Mouse (Mus musculus): Measurements from ENCODE around the gene Esr2. TPM values are rescaled to one million over a fixed set of nuclear protein-coding genes. Genes with fewer than 3 reads are reported as not detected.
"Not testable (repeated sequence)": the region's sequence is repeated elsewhere in the genome, so short reads cannot be mapped to it uniquely, and the experiment has no call there.

The Esr2 gene
- polyA plus RNA-seq (2016; fragmentation: Nextera tagmentation; extraction: Ambion mirVana) = 0.12 and 0.41 TPM in 2 replicates

- peak; percentile 52; the same call in 1 of the 2 replicates for ATAC-seq (ENCODE audit: low FRiP score, low read depth)
- peaks cover 8% of the 10 kb centered on the region; the same call in 1 of the 2 replicates for H3K4me1 ChIP-seq
- H3K4me3 ChIP-seq = peak within 1 kb of the TSS; percentile 42
- no peak within 1 kb of the TSS for H3K27ac ChIP-seq (replicated peaks)
- WGBS = under 1% methylated on average over 39 of the region's 39 CpGs
- H3K27me3 ChIP-seq = peaks cover 22% of the 10 kb centered on the region; the same call in 1 of the 2 replicates
- H3K9ac ChIP-seq (replicated peaks) = peak within 1 kb of the TSS; percentile 37
- H3K36me3 ChIP-seq = no peaks in the 10 kb centered on the region
- H3K9me3 ChIP-seq = no peaks in the 10 kb centered on the region
- H3K4me2 ChIP-seq (replicated peaks) = peak within 1 kb of the TSS; percentile 90
These were observed at the start of gene Esr2 for GRCm38 (mm10) chr12:76177000-76177863. Gene Esr2, minus strand, starts transcription at chr12:76177259.

GRCm38 (mm10) chr12:76222104-76222503 lies 45.0 kb upstream of the Esr2 start:
- not testable (repeated sequence) for H3K4me3 ChIP-seq; H3K9ac ChIP-seq (replicated peaks); H3K27ac ChIP-seq (replicated peaks); H3K27me3 ChIP-seq; H3K9me3 ChIP-seq; H3K4me2 ChIP-seq (replicated peaks); ATAC-seq (ENCODE audit: low FRiP score, low read depth); H3K36me3 ChIP-seq; H3K4me1 ChIP-seq
- 58% methylated on average over 4 of the region's 8 CpGs for WGBS

- H3K27me3 ChIP-seq = no peaks in the 10 kb centered on the region
- no peak overlapping the region for H3K4me3 ChIP-seq
- H3K27ac ChIP-seq (replicated peaks) = no peak overlapping the region
- WGBS = 77% methylated on average over 11 of the region's 11 CpGs
- no peak for ATAC-seq (ENCODE audit: low FRiP score, low read depth)
- no peaks in the 10 kb centered on the region for H3K36me3 ChIP-seq
- H3K4me2 ChIP-seq (replicated peaks) = no peak overlapping the region
- no peaks in the 10 kb centered on the region for H3K9me3 ChIP-seq
- no peak overlapping the region for H3K9ac ChIP-seq (replicated peaks)
- 0 out of 2 replicates have a peak, but pooled peaks cover 3% of the 10 kb centered on the region for H3K4me1 ChIP-seq
These were observed 39.7 kb upstream of the Esr2 start for GRCm38 (mm10) chr12:76216716-76217115.

GRCm38 (mm10) chr12:76215121-76215520 lies 38.1 kb upstream of the Esr2 start:
- H3K4me1 ChIP-seq = 0 out of 2 replicates have a peak, but pooled peaks cover 3% of the 10 kb centered on the region
- no peak overlapping the region for H3K27ac ChIP-seq (replicated peaks)
- 25% methylated on average over 5 of the region's 5 CpGs for WGBS
- H3K9me3 ChIP-seq = no peaks in the 10 kb centered on the region
- H3K4me3 ChIP-seq = no peak overlapping the region
- H3K9ac ChIP-seq (replicated peaks) = no peak overlapping the region
- no peak for ATAC-seq (ENCODE audit: low FRiP score, low read depth)
- no peaks in the 10 kb centered on the region for H3K36me3 ChIP-seq
- H3K4me2 ChIP-seq (replicated peaks) = no peak overlapping the region
- H3K27me3 ChIP-seq = no peaks in the 10 kb centered on the region

GRCm38 (mm10) chr12:76209429-76209974 lies 32.4 kb upstream of the Esr2 start:
- Histone ChIP-seq H3K9me3 (no peaks in the 10 kb centered on the region), H3K27ac (replicated peaks) (no peak overlapping the region), H3K27me3 (no peaks in the 10 kb centered on the region), H3K4me1 (no peaks in the 10 kb centered on the region), H3K4me3 (no peak overlapping the region), H3K36me3 (no peaks in the 10 kb centered on the region), H3K9ac (replicated peaks) (no peak overlapping the region), H3K4me2 (replicated peaks) (no peak overlapping the region)
- no peak for ATAC-seq (ENCODE audit: low FRiP score, low read depth)
- 94% methylated on average over 5 of the region's 5 CpGs for WGBS

- Histone ChIP-seq H3K4me1 (peaks cover 10% of the 10 kb centered on the region), H3K27me3 (peaks cover 9% of the 10 kb centered on the region), H3K9me3 (no peaks in the 10 kb centered on the region), H3K9ac (replicated peaks) (no peak overlapping the region), H3K36me3 (no peaks in the 10 kb centered on the region), H3K4me2 (replicated peaks) (no peak overlapping the region), H3K27ac (replicated peaks) (no peak overlapping the region), H3K4me3 (no peak overlapping the region)
- no peak for ATAC-seq (ENCODE audit: low FRiP score, low read depth)
- 78% methylated on average over 4 of the region's 4 CpGs for WGBS
These were observed 23.3 kb upstream of the Esr2 start for GRCm38 (mm10) chr12:76200326-76200725.

GRCm38 (mm10) chr12:76197071-76197470 lies 20.0 kb upstream of the Esr2 start:
- Histone ChIP-seq H3K4me1 (peaks cover 10% of the 10 kb centered on the region), H3K4me3 (peak overlapping the region; percentile 36), H3K9ac (replicated peaks) (peak overlapping the region; percentile 41; the same call in 1 of the 2 replicates), H3K27ac (replicated peaks) (no peak overlapping the region), H3K4me2 (replicated peaks) (peak overlapping the region; percentile 68), H3K27me3 (peaks cover 23% of the 10 kb centered on the region), H3K36me3 (no peaks in the 10 kb centered on the region), H3K9me3 (no peaks in the 10 kb centered on the region)
- ATAC-seq (ENCODE audit: low FRiP score, low read depth) = peak; percentile 56; the same call in 1 of the 2 replicates
- 36% methylated on average over 8 of the region's 8 CpGs for WGBS

GRCm38 (mm10) chr12:76196709-76197054 lies 19.6 kb upstream of the Esr2 start:
- peaks cover 23% of the 10 kb centered on the region for H3K27me3 ChIP-seq
- H3K9ac ChIP-seq (replicated peaks) = peak overlapping the region; percentile 41
- no peaks in the 10 kb centered on the region for H3K36me3 ChIP-seq
- H3K4me2 ChIP-seq (replicated peaks) = peak overlapping the region; percentile 68
- H3K27ac ChIP-seq (replicated peaks) = no peak overlapping the region
- WGBS = 8% methylated on average over 6 of the region's 6 CpGs
- peak; percentile 80 for ATAC-seq (ENCODE audit: low FRiP score, low read depth)
- H3K9me3 ChIP-seq = no peaks in the 10 kb centered on the region
- H3K4me3 ChIP-seq = peak overlapping the region; percentile 36
- peaks cover 10% of the 10 kb centered on the region for H3K4me1 ChIP-seq

- WGBS = 1% methylated on average over 22 of the region's 22 CpGs
- Histone ChIP-seq H3K4me2 (replicated peaks) (peak overlapping the region; percentile 68), H3K36me3 (no peaks in the 10 kb centered on the region), H3K4me3 (peak overlapping the region; percentile 36), H3K9me3 (no peaks in the 10 kb centered on the region), H3K27ac (replicated peaks) (no peak overlapping the region), H3K27me3 (peaks cover 23% of the 10 kb centered on the region), H3K9ac (replicated peaks) (peak overlapping the region; percentile 41), H3K4me1 (peaks cover 10% of the 10 kb centered on the region)
- ATAC-seq (ENCODE audit: low FRiP score, low read depth) = peak; percentile 81
These were observed 19.1 kb upstream of the Esr2 start for GRCm38 (mm10) chr12:76195912-76196708.

- no peak for ATAC-seq (ENCODE audit: low FRiP score, low read depth)
- Histone ChIP-seq H3K4me1 (peaks cover 10% of the 10 kb centered on the region), H3K27me3 (peaks cover 23% of the 10 kb centered on the region), H3K9ac (replicated peaks) (no peak overlapping the region), H3K27ac (replicated peaks) (no peak overlapping the region), H3K36me3 (no peaks in the 10 kb centered on the region), H3K9me3 (no peaks in the 10 kb centered on the region), H3K4me3 (no peak overlapping the region), H3K4me2 (replicated peaks) (no peak overlapping the region)
- 73% methylated on average over 3 of the region's 3 CpGs for WGBS
These were observed 17.5 kb upstream of the Esr2 start for GRCm38 (mm10) chr12:76194526-76194925.

- WGBS = 54% methylated on average over 11 of the region's 11 CpGs
- Histone ChIP-seq H3K9ac (replicated peaks) (no peak overlapping the region), H3K9me3 (no peaks in the 10 kb centered on the region), H3K36me3 (no peaks in the 10 kb centered on the region), H3K4me3 (no peak overlapping the region), H3K27me3 (peaks cover 20% of the 10 kb centered on the region), H3K27ac (replicated peaks) (no peak overlapping the region), H3K4me1 (peaks cover 3% of the 10 kb centered on the region), H3K4me2 (replicated peaks) (no peak overlapping the region)
- no peak for ATAC-seq (ENCODE audit: low FRiP score, low read depth)
These were observed 13.9 kb upstream of the Esr2 start for GRCm38 (mm10) chr12:76190940-76191339.

GRCm38 (mm10) chr12:76187849-76188248 lies 10.8 kb upstream of the Esr2 start:
- no peak overlapping the region for H3K9ac ChIP-seq (replicated peaks)
- no peak overlapping the region for H3K27ac ChIP-seq (replicated peaks)
- H3K4me2 ChIP-seq (replicated peaks) = no peak overlapping the region
- no peaks in the 10 kb centered on the region for H3K4me1 ChIP-seq
- H3K9me3 ChIP-seq = no peaks in the 10 kb centered on the region
- no peaks in the 10 kb centered on the region for H3K27me3 ChIP-seq
- H3K36me3 ChIP-seq = no peaks in the 10 kb centered on the region
- no peak for ATAC-seq (ENCODE audit: low FRiP score, low read depth)
- no peak overlapping the region for H3K4me3 ChIP-seq
- 41% methylated on average over 8 of the region's 8 CpGs for WGBS
